Mouse (Mus musculus) erythroblast, embryonic 14.5 days (primary cell): Measurements from ENCODE around the gene Txn2. TPM values are rescaled to one million over a fixed set of nuclear protein-coding genes. Genes with fewer than 3 reads are reported as not detected.

Source experiments
- H3K27me3 ChIP-seq: 2 replicates; pipeline ENCODE4 v1.6.1; 2012; ENCODE audit warnings: inconsistent platforms; ENCODE audit not compliant: control insufficient read depth
- H3K36me3 ChIP-seq: 2 replicates; pipeline ENCODE4 v1.6.1; 2012; ENCODE audit warnings: mild to moderate bottlenecking, inconsistent platforms; ENCODE audit not compliant: control insufficient read depth
- H3K4me1 ChIP-seq: 2 replicates; pipeline ENCODE4 v1.6.1; 2012; ENCODE audit warnings: inconsistent platforms; ENCODE audit not compliant: control insufficient read depth
- H3K4me3 ChIP-seq: replicated peaks from 2 replicates; pipeline ENCODE3; 2012; ENCODE audit warnings: moderate library complexity, mild to moderate bottlenecking, inconsistent platforms
- H3K9me3 ChIP-seq: 2 replicates; pipeline ENCODE4 v1.6.1; 2012; ENCODE audit warnings: low read length, inconsistent platforms, mixed read lengths; ENCODE audit not compliant: control insufficient read depth
- GATA1 ChIP-seq: IDR thresholded peaks from 2 replicates; pipeline ENCODE4 v1.6.1; 2012; ENCODE audit warnings: low read length, inconsistent platforms, mixed read lengths
- TAL1 ChIP-seq: IDR thresholded peaks from 3 replicates; pipeline ENCODE4 v1.6.1; 2012; ENCODE audit warnings: low read length, inconsistent platforms, mixed read lengths
- polyA plus RNA-seq: library from polyadenylated mRNA; stranded (reverse); fragments of >175 nt; gene quantifications from 2 replicates; pipeline ENCODE4 v1.2.3, GENCODE M21; 2012

The Txn2 gene
- polyA plus RNA-seq, 1 experiment, result 41.7 TPM

GRCm38 (mm10) chr15:77935673-77936375 lies 7.0 kb upstream of the Txn2 start:
- no peak overlapping the region for H3K4me3 ChIP-seq
- no peaks in the 10 kb centered on the region for H3K9me3 ChIP-seq
- TF ChIP-seq GATA1 (no peak), TAL1 (no peak)

GRCm38 (mm10) chr15:77934968-77935367 lies 6.2 kb upstream of the Txn2 start:
- Histone ChIP-seq H3K36me3 (no peaks in the 10 kb centered on the region; the same call in 1 of the 2 replicates), H3K9me3 (no peaks in the 10 kb centered on the region), H3K4me1 (peaks cover 41% of the 10 kb centered on the region), H3K4me3 (no peak overlapping the region), H3K27me3 (peaks cover 15% of the 10 kb centered on the region; the same call in 1 of the 2 replicates)
- TF ChIP-seq TAL1 (no peak), GATA1 (no peak)

More at GRCm38 (mm10) chr15:77935673-77936375, 7.0 kb upstream of the Txn2 start:
- Histone ChIP-seq H3K36me3 (no peaks in the 10 kb centered on the region; the same call in 1 of the 2 replicates), H3K4me1 (peaks cover 33% of the 10 kb centered on the region), H3K27me3 (peaks cover 15% of the 10 kb centered on the region; the same call in 1 of the 2 replicates)

DNA sequence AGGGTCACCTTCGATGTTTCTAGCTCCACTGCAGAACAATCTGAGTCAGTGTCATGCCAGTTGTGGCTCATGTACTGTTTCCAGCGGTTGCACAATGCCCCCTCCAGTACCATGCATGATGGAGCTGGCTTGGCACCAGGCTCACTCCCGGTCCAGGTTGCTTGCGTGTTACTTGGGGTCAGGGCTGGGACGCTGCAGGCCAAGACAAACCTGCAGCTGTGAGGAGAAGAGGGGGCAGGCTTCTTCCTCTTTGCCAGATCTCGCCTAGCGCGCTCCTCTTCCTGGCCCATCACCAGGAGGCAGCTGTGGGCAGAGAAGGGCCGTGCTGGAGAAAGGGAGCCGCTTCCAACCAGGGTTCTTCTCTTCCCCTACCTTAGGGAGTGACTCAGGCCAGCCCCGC lies 5.5 kb upstream of the Txn2 start:
- TF ChIP-seq TAL1, result no peak
- TF ChIP-seq GATA1, result no peak
- H3K4me3 ChIP-seq, result no peak overlapping the region
- no peaks in the 10 kb centered on the region for H3K9me3 ChIP-seq
- H3K36me3 ChIP-seq, result no peaks in the 10 kb centered on the region; the same call in 1 of the 2 replicates
- peaks cover 15% of the 10 kb centered on the region; the same call in 1 of the 2 replicates for H3K27me3 ChIP-seq
- H3K4me1 ChIP-seq, result peaks cover 48% of the 10 kb centered on the region

DNA sequence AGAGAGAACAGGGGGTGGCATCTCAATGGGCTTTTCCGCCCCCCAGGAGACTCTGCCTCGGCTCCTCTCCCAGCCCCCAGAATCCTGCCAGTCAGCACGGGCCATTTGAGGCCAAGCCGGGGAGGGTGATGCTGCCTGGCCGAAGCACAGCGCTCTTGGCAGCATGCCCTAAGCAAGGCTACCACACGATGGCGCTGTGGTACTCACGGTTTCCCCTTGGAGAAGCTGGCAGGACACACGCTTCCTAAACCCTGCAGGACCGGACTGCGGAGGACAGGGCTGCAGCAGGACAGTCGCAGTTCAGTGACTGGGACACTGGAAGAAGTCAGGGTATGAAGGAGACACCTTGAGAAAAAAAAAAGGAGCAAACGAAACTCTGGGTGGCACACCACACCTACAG lies 5.0 kb upstream of the Txn2 start:
- H3K27me3 ChIP-seq, result peaks cover 15% of the 10 kb centered on the region; the same call in 1 of the 2 replicates
- H3K4me1 ChIP-seq, result peaks cover 51% of the 10 kb centered on the region
- no peaks in the 10 kb centered on the region; the same call in 1 of the 2 replicates for H3K36me3 ChIP-seq
- no peaks in the 10 kb centered on the region for H3K9me3 ChIP-seq
- TF ChIP-seq TAL1 (no peak), GATA1 (no peak)
- no peak overlapping the region for H3K4me3 ChIP-seq

- H3K4me3 ChIP-seq, result no peak overlapping the region
- TF ChIP-seq TAL1 (no peak), GATA1 (no peak)
- H3K36me3 ChIP-seq, result no peaks in the 10 kb centered on the region; the same call in 1 of the 2 replicates
- H3K9me3 ChIP-seq, result no peaks in the 10 kb centered on the region
- peaks cover 12% of the 10 kb centered on the region; the same call in 1 of the 2 replicates for H3K27me3 ChIP-seq
- H3K4me1 ChIP-seq, result peaks cover 54% of the 10 kb centered on the region
Measured at GRCm38 (mm10) chr15:77933222-77933621, 4.4 kb upstream of the Txn2 start.

GRCm38 (mm10) chr15:77931689-77932016 lies 2.8 kb upstream of the Txn2 start:
- Histone ChIP-seq H3K36me3 (peaks cover 13% of the 10 kb centered on the region), H3K9me3 (no peaks in the 10 kb centered on the region), H3K4me3 (peak overlapping the region; percentile 78), H3K27me3 (peaks cover 9% of the 10 kb centered on the region; the same call in 1 of the 2 replicates), H3K4me1 (peaks cover 70% of the 10 kb centered on the region)
- TF ChIP-seq GATA1 (peak; percentile 52), TAL1 (peak; percentile 71)

- H3K4me3 ChIP-seq, result peak overlapping the region; percentile 78
- H3K36me3 ChIP-seq, result peaks cover 17% of the 10 kb centered on the region
Measured at GRCm38 (mm10) chr15:77930986-77931688, 2.3 kb upstream of the Txn2 start.

DNA sequence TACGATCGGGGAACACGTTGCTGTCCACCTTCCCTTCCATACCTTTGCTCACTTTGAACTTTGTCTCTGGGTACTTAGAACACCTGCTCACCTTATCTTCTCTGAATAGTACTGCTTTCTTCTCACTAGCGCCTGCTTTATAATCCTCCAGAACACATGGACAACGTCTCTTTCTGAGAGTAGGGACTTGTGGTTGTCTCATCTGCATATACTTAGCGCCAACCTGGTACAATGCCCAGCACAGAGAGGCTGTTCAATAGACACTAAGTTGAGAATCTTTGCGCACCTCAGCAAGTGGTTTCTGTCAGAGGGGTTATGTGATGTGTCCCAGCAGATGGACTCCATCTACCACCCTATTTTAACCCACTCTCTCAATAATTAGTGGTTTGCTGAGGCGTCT lies 998 bp upstream of the Txn2 start:
- Histone ChIP-seq H3K4me1 (peaks cover 77% of the 10 kb centered on the region), H3K4me3 (peak overlapping the region; percentile 78), H3K27me3 (peaks cover 3% of the 10 kb centered on the region; the same call in 1 of the 2 replicates), H3K36me3 (peaks cover 29% of the 10 kb centered on the region), H3K9me3 (no peaks in the 10 kb centered on the region)
- TF ChIP-seq TAL1 (no peak), GATA1 (no peak)

More at GRCm38 (mm10) chr15:77930986-77931688, 2.3 kb upstream of the Txn2 start:
- no peak for TF ChIP-seq TAL1
- TF ChIP-seq GATA1, result no peak
- H3K9me3 ChIP-seq, result no peaks in the 10 kb centered on the region
- peaks cover 74% of the 10 kb centered on the region for H3K4me1 ChIP-seq
- H3K27me3 ChIP-seq, result peaks cover 9% of the 10 kb centered on the region; the same call in 1 of the 2 replicates

DNA sequence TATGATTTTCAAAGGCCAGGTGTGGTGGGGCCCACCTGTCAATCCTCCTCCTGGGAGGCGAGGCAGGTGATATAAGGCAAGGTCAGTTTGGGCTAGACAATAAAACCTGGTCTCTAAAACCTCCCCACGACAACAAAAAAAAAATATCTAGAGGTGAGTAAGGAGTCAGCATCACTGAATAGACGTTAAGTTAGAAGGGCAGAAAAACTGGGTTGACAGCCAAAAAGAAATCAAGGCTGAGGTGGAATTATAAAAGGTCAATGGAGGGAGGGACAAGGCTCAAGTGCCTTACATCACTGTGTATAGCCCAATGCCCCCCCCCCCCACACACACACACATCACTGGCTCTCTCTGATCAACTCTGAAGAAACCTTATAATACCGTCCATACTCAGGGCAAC lies 715 bp downstream of the Txn2 start:
- peaks cover 46% of the 10 kb centered on the region for H3K36me3 ChIP-seq
- TF ChIP-seq GATA1, result no peak
- TF ChIP-seq TAL1, result no peak
- H3K9me3 ChIP-seq, result no peaks in the 10 kb centered on the region
- no peaks in the 10 kb centered on the region for H3K27me3 ChIP-seq
- H3K4me3 ChIP-seq, result peak overlapping the region; percentile 78
- H3K4me1 ChIP-seq, result peaks cover 70% of the 10 kb centered on the region
